ENCODE assay signal across 17 mouse cellular contexts in the genomic region with DNA sequence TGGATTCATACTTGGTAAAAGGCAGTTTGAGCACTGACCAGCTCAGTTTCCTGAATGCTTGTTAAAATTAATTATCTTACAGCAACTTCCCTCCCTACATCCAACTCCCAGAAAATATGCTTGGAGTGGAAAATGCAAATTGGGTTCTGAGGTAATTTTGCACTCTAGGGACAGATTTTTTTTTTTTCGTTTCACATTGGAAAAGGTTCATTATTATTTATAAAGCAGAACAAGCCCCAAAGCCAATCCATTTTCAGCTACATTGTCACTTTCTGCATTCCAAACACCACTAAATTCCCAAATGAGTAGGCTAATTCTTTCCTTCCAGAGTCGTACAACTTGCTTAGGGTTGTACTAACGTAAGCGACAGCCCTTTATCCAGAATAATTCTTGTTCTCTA.
"Had no signal": no experiment of that assay in that cellular context is flagged by ENCODE, and none has a peak within 500 bp of the region (broad histone marks: within the 10 kb centered on the region; RNA-seq: fewer than 3 reads in every experiment).

No protein-coding gene starts in this region.

- H3K9ac ChIP-seq: kidney, embryonic 15.5 days; liver, embryonic 13.5 days; lung, embryonic 15.5 days; midbrain, embryonic 12.5 days; stomach, embryonic 15.5 days had no signal

- H3K27ac ChIP-seq: kidney, embryonic 15.5 days; left cerebral cortex, adult 2 months; liver, embryonic 13.5 days; lung, embryonic 15.5 days; midbrain, embryonic 12.5 days; stomach, embryonic 15.5 days had no signal

- H3K4me1 ChIP-seq: kidney, embryonic 15.5 days; lung, embryonic 15.5 days; midbrain, embryonic 12.5 days; stomach, embryonic 15.5 days had no signal

- H3K9me3 ChIP-seq: kidney, embryonic 15.5 days; liver, embryonic 13.5 days; lung, embryonic 15.5 days; midbrain, embryonic 12.5 days; stomach, embryonic 15.5 days had no signal

- H3K27me3 ChIP-seq: kidney, embryonic 15.5 days; liver, embryonic 13.5 days; lung, embryonic 15.5 days; megakaryocyte, embryonic 14.5 days; midbrain, embryonic 12.5 days; stomach, embryonic 15.5 days had no signal

- DNase-seq: kidney, adult 11 months; kidney, adult 8-10 months; kidney, postnatal 10 days; kidney, postnatal 36 days; layer of hippocampus, postnatal 36 days; liver, embryonic 13.5 days; lung, postnatal 10 days; lung, postnatal 36 days; right cerebral cortex, postnatal 25 days; spleen, adult 18-20 months; thymus, postnatal 25 days had no signal

- H3K36me3 ChIP-seq: kidney, embryonic 15.5 days; liver, embryonic 13.5 days; lung, embryonic 15.5 days; midbrain, embryonic 12.5 days; stomach, embryonic 15.5 days had no signal

- H3K4me2 ChIP-seq: kidney, embryonic 15.5 days; liver, embryonic 13.5 days; lung, embryonic 15.5 days; midbrain, embryonic 12.5 days; stomach, embryonic 15.5 days had no signal

- H3K4me3 ChIP-seq: kidney, embryonic 15.5 days; left cerebral cortex, adult 2 months; liver, embryonic 13.5 days; lung, embryonic 15.5 days; megakaryocyte, embryonic 14.5 days; midbrain, embryonic 12.5 days; stomach, embryonic 15.5 days had no signal
